Mouse (Mus musculus): Measurements from ENCODE around the gene Pou2f2.

Gene Pou2f2

DNA sequence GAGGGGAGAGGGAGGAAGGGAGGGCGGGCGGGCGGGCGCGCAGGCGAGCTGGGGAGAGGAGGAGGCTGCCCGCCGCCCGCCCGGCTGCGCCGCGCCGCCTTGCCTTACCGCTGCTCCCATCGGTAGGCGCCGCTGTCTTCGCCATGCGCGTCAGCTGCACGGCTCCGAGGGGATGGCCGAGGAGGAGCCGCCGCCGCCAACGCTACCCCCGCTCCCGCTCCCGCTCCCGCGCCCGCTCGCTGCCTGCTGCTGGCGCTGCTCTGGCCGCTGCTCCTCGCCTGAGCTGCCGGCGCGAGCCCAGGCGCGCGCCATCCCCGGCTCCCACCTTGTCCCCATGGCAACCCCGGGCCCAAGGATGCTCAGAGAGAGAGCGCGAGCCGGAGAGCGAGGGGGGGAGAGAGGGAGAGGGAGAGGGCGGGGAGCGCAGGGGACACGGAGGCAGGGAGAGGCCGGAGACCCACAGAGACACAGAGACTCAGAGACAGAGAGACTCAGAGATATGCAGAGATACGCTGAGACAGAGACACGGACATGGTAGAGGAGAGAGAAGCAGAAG, at the start of gene Pou2f2:
Pou2f2 (minus strand) TSS at position 121 of the 556 bp plus-strand sequence.
- peak; percentile 93 for DNase-seq (ENCODE audit: extremely low spot score, low spot score)

DNA sequence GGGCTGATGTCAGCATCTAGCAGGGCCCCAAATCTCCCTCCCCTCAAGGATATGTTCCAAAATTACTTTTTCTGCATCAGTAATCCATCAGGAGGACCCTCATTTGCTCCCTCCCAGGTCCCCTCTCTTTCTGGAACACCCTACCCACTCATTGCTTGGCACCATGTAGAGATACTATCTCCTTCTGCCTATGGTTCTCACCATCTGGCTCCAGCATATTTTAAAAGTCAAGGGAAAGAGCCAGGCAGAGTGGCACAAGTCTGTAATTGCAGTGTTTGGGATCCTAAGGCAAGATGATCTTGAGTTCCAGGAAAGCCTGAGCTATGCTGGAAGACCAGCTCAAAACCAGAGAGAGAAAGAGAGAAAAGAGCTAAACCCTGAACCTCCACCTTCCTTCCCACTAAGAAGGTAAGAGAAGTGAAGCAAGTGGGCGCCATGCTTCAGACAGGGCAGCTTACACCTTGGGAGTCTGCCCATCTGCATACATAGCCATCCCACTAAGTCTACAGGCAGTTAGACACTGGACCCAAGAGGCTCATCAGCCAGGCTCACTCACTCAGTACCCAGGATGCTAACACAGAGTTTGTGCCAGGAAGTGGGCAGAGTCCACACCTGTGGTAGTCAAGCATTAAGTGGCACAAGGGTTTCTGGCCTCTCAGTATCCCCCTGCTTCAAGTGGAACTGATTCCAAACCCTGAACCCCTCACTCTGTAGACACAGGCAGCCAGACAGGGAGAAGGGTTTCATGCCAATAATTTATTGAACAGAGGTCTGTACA, 48.2 kb upstream of the Pou2f2 start:
- no peak for DNase-seq (ENCODE audit: extremely low spot score, low spot score)

DNA sequence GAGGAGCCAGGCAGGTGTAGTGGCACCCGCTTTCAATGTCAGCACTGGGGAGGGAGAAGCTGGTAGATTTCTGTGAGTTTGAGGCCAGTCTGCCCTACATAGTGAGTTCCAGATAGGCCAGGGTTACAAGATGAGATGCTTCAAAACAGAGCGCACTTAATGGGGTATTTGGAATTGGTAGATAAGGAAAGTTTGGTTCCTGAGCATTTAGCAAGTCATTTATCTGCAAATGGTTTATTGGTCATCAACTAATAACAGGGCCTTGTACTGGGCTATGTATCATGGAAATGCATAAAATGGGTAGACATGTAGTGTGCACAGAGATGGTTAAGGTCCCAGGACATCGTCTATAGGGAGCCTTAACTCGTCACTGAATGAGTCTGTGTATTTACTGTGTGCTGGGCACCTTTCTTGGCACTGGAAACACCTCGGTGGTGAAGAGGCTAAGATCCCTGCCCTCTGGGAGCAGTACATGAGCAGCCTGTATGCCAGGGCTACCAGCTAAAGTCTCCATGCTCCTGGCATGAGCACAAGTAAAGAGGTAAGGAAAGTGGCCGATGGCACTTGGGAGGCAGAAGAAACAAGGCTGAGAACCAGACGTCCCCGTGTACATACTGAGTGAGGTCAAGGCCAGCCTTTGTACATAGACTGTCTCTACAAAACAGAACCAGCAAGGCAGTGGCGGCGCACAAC, 42.9 kb upstream of the Pou2f2 start:
- no peak for DNase-seq (ENCODE audit: extremely low spot score, low spot score)

DNA sequence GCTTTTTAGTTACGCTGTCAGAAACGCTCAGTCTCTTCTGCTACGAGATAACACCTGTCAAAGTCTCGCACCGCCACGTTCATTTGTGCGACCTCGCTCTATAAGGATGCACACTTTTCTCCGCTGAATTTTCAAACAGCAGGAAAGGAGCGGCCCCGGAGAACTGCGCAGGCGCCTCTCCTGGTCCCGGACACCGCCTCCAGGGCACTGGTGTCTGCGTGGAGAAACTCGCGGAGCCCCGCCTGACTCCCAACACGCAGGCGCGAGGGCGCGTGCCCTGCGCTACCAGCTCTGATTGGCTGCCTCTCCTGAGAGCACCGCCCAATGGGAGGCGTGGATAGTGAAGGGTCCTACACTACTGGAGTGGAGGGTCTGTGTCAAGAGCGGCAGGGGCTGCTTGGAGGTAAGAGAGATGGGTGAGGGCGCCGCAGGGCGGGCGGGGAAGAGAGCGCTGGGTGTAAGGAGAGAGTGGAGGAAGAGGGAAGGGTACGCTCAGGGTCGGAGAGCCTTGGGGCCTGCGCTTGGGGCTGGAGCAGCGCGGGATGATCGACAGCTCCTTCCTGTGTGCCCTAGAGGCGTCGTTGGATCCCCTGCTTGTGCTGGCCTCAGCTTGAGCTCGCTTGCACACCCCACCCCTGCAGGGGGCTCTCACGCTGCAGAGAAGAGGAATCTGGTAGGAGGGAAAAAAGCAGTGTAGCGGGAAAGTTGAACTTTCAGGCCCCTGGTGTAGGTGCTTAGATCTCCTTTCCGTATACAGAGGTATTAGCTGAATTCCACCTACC, 41.8 kb upstream of the Pou2f2 start, which contains the start of gene Zfp526:
Zfp526 (plus strand) TSS at position 324 of the 782 bp plus-strand sequence.
- peak; percentile 99 for DNase-seq (ENCODE audit: extremely low spot score, low spot score)

DNA sequence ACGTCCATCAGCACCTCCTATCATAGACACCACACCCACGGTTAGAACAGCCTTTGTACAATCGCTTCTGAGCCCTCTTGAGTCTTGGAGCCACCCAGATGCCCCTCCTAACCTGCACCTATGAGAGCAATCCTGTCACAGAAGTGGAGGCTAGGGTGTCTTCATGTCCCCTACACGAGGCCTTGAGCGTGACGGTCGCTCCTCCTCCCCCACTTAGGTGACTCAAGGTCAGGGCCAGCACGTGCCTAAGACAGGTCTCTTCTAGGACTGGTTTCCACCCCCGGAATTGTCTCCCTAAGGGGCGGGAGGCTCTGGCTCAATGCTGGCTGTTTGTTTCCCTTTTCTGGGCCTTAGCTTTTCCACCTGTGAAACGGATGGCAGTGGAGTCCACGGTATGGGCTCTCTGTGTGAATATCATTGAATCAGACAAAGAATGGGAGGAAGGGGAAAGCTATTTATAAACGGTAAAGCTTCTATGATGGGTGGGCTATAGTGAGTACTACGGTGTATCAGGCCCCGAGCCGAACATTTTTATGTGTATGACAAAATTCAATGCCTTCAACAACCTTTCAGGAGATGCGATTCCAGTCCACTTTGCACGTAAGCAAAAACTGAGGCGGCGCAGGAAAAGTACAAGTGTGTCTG, 41.1 kb upstream of the Pou2f2 start, which contains the start of gene Dedd2:
Dedd2 (minus strand) TSS at position 159 of the 645 bp plus-strand sequence.
- DNase-seq (ENCODE audit: extremely low spot score, low spot score), result no peak

DNA sequence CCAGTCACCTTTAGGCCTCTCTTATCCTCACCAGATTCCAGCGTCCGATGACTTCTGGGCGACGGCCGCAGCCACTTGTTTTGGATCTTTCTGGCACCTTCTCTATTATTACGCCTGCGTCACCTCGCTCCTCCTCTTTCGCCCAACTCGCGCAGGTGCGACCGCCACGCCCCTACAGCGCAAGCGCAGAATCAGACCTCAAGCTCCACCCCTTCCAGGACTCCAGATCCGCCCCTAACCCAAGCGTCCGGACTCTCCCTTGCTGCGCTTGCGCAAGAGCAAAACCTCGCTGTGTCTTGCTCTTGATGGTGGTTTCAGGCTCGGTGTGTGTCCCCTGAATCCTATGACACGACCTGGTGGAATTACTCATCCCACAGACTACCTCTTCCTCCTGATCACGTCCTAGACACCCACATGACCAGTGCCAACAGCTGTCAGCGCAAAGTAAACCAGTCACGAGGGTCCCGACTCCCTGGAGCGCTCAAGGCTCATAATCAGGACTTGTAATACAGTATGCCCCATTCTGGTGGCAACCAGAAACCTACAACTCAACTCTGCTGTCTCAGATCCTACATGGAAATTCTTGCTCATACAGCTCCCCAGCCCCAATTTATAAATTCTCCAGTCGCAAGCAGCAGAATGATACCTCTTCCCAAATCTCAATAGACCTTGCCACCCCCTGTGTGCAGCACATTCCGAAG, 40.4 kb upstream of the Pou2f2 start:
- peak; percentile 91 for DNase-seq (ENCODE audit: extremely low spot score, low spot score)

DNA sequence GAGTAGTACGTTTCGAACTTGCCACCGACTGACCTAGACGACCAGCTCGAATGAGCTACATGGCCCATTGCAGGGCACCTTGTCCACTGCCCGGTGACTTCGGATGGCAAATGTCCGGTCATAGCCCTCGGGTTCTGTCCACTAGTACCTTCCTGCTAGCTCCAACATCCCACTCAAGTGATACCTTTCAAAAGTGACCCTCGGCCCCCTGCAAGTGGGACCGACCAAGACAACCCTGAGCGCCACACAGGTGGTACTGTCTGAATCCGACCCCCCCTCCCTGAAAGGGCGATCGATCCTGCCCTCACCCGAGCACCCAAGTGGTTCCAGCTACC, 39.9 kb upstream of the Pou2f2 start:
- no peak for DNase-seq (ENCODE audit: extremely low spot score, low spot score)

DNA sequence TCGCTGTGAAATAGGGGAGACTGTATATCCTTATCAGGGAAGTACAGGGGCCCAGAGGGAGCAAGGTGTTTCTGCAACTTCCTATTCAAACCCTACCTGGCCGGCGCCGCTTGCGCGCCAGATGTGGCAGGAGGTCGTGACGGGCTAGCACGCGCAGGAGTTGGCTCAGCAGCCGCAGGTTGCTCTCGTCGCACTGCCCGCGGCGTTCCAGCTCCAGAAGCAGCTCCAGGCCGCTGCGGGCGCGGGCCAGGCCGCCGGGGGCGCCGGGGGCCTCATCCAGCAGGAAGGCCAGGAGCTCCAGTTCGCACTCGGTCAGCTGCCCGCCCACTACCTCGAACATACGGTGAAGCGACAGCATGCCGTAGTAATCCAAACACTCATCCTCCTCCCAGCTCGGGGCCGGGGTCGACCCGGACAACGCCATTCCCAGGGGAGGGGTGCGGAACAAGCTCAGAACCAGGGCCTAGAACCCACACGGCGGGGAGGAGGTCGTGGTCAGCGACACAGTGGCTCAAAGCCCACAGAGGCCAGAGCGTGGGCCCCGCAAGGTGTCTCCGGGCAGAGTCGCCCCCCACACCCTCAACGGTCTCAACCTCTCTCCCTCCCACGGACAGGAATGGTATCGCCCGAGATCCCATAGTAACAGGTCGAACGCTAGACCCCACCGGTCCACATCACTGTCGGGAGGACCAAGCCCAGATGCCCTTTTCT, 39.3 kb upstream of the Pou2f2 start:
- peak; percentile 88 for DNase-seq (ENCODE audit: extremely low spot score, low spot score)

DNA sequence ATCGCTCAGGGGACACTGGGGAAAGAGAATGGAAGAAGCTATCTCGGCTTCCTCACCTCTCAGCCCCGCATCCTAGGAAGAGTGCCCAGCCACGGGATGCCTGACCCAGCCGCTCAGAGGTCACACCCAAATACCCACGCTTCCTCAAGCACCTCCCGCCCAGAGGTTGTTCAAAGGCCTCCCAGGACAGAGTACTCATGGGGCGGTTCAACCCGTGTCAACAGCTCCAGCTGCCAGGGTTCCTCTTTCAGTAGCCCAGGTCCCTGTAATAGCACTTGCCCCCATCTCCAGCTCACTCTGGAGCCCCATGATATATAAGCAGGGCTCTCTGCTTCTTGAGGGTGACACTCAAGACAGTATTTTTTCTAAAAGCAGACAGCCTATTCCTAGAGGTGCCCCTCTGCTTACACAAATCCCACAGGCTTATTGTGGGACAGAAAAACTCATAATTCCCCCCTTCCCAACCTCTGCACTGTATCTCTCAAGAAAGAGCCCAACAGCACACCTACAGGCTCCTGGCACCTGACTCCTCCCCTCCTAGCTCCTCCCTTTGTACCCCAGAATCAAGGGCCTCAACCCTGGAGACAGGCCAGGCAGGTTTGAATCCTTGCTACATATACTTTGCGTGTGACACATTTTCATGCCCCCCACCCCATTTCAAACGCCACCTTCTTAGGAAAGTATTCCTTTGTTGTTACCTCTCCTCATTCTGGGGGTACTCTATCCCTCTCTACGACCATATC, 38.3 kb upstream of the Pou2f2 start:
- DNase-seq (ENCODE audit: extremely low spot score, low spot score), result no peak

DNA sequence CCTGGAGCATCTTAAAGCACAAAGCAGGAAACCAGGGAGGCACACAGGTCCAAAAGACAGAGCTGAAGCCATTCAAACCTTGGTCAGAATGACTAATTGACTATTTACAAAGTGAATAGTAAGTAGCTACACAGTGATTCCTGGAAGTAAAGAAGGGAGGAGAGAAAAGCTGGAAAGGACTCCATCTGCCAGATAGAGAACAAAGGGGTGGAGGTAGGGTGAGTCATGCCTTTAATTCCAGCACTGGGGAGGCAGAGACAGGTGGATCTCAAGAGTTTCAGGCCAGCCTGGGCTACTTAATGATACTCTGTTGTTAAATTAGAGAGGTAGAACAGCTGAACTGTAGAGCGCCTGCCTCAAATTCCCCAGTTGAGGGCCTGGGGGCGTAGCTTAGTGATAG, 34.6 kb upstream of the Pou2f2 start:
- DNase-seq (ENCODE audit: extremely low spot score, low spot score), result no peak

DNA sequence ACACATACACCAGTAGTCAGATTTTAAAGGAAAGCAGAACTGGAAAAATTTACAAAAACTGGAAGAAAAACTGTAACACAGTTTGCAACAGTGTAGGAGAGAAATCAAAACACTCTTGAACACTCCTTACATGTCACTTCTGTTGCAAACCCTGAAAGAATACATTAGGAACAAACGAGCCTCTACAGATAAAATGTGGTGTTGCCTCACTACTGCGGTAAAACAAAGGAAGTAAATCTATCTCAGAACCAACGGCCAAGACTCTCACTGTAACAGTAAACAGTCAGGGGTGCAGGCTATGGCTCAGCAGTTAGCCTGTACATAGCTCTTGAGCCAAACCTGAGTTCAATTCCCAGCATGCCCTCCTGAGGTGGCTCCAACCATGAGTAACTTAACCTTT, 33.6 kb upstream of the Pou2f2 start:
- no peak for DNase-seq (ENCODE audit: extremely low spot score, low spot score)

DNA sequence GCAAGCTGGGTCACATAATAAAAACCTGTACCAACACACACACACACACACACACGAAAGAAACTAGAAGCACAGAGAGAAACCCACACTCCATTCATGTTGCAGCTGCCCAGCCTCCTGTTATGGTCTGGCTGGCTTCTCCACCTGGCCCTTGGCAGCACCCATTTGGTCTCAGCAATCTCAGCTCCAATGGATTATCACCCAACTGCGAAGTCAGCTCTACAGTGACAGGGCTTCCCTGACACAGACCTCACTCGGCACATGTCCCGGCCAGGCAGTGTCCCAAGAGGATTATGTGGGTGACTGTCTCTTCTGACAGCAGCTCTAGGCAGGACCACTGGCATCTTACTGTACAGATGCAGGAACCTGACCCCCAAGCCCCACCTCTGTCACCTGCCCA, 31.0 kb upstream of the Pou2f2 start:
- DNase-seq (ENCODE audit: extremely low spot score, low spot score), result no peak

DNA sequence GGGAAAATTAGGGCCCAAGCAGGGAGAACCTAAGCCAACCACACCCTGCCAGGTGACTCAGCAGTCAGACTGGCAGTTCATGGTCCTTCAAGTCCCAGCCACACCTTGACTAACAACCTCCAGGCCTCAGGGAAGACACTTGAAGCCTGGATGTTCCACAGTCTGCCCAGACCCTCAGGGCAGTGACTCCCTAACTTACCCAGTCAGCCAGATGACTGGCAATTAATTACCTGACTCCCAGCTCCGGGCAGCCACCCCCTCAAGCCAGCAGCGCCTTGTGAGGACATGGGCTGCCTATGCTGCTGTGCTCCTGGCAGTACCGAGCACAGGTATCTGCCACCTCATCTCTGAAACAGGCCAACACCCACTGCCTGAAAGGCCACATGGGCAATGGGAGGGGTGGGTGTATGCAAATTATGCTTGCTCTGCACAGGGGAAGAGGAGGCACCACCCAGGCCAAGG, 29.7 kb upstream of the Pou2f2 start:
- DNase-seq (ENCODE audit: extremely low spot score, low spot score), result no peak

DNA sequence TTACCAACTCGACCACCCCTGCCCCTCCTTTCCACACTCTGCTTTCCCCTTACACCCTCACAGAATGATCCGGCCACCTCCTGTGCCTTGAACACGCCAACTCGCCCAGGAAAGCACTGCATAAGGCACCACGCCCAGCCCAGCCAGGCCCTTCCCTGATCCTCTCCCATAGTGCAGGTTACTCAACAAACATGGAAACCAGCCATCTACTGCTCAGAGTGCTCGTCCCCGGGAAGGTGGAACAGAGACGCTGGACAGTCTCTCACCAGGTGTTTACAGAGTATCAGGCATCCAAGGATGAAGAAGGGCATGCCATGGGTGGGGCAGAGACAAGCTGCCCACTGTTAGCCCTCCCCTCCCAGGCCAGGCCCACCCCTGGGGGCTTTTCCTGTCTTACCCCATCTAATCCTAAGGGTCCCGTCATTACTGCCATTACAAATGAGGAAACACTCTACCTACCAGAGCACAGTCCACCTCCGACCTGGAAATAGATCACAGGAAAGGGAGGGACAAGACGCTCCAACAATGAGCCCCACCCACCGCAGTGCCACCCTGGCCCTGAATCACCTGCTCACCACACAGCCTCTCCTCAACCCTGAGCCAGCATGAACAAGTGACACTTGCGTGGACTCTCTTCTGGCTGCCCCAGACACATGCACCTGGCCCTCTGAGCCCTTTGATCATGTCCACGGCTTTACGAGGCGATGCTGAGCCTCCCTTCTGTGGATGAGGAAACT, 26.7 kb upstream of the Pou2f2 start:
- DNase-seq (ENCODE audit: extremely low spot score, low spot score), result no peak

DNA sequence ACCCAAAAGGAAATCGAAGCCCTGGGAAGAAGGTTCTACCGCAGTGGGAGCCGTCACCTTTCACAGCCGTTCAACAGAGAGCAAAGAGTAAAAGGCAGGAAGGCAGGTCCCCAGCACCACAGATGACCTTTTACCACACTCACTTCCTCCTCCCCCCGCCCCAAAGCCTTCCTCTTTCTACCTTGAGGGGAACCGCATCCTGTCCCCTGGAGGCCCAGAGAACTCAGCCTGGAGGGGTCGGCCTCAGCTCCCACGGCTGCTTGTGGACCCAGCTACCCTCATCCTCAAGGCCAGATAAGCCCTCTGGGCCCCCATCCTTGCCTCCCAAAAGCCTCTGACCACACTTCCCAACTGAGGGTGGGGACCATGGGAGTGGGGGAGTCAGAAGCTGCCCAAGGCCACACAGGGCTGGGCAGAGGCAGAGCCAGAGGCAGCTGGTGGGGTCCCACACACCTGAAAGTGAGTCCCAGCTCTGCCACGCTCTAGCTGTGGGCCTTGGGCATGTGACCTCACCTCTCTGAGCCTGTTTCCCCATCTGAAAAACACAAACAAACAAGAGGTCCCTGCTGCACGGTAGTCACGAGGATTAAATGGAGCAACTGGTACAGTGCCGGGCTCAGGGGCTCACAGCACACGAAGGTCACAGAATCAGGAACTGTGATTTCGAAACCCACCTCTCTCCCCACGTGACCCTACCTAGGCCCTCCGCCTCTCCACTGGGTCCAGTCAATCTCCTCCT, 26.0 kb upstream of the Pou2f2 start:
- DNase-seq (ENCODE audit: extremely low spot score, low spot score), result no peak

DNA sequence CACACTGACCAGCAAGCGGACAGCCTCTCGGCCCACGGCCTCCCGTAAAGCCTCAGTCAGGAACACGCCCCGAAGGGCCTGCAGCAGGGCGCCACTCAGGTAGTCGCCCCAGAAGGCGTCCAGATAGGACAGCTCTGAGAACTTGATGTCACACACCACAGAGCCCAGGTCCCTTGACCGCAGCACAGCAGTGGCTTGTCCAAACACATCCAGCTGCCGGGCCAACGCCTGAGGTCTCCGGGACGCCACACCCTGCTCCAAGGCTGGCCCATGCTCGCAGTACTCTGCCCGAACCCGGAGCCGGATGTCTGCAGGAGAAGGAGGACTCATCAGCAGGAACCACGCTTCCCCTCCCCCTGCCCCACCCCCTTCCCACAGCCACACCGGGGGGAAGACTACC, 24.1 kb upstream of the Pou2f2 start:
- no peak for DNase-seq (ENCODE audit: extremely low spot score, low spot score)

DNA sequence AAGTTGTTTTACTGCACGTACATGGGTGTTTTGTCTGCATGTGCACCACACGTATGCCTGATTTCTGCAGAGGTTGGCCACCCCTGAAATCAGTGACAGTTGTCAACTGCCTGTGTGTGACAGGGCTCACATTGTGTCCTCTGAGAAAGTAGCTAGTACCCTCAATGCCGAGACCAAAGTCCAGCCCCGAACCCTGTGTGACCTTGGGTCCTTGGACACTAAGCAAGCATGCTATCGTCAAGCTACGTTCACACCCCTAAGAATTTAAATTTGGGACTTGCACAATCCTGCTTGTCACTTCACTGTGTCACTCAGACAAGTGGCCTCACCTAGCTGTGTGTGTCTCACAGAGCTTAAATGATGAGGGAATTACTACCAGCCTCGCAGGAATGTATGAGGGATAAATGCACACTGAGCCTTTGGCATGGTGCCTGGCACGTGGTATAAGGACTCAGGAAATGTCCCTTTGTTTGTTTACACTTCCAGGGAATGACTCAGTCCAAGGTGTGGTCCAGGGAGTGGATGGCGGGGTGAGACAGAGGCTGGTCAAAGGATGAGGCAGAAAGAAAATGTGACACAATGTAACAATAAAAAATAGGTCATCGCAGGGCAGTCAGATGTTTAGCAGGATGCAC, 18.0 kb upstream of the Pou2f2 start:
- DNase-seq (ENCODE audit: extremely low spot score, low spot score), result no peak
